Comparison of ENCODE assay signal across 10 mouse cellular contexts in genomic region chr9:24186289-24186688, GRCm38 (mm10).
DNase-seq lines count a peak whose midpoint lies in the region.
"Had no signal": no experiment of that assay in that cellular context is flagged by ENCODE, and none has a peak within 500 bp of the region (broad histone marks: within the 10 kb centered on the region; RNA-seq: fewer than 3 reads in every experiment).

No protein-coding gene starts in this region.

- peak; percentile 39 for DNase-seq in layer of hippocampus, adult 11-12 months (ENCODE audit: low spot score)
- DNase-seq in layer of hippocampus, postnatal 25 days (ENCODE audit: extremely low spot score in 1 of 2, low spot score in 1 of 2) = no peak
- DNase-seq in cerebellum, adult 18-20 months = peak; percentile 33 to 36
- peak; percentile 42 to 57 for DNase-seq in cerebellum, postnatal 36 days
- DNase-seq in layer of hippocampus, postnatal 36 days = peak; percentile 31 to 35
- DNase-seq in embryo, embryonic 9.5 days (ENCODE audit: extremely low spot score) = no peak
- DNase-seq in kidney, postnatal 4 days = no peak
- DNase-seq: adrenal gland, adult 8-10 months; gastrocnemius, postnatal 14 days; kidney, adult 11 months had no signal

Comparison
In these comparisons a context has a peak if more than half of its experiments do, and no peak if none do; other contexts are left out.
1. DNase-seq: peak in layer of hippocampus, adult 11-12 months (single experiment), cerebellum, adult 18-20 months (2 of 2), cerebellum, postnatal 36 days (2 of 2) and layer of hippocampus, postnatal 36 days (2 of 2); none in layer of hippocampus, postnatal 25 days (0 of 2), embryo, embryonic 9.5 days (single experiment) and kidney, postnatal 4 days (0 of 2).